Mouse (Mus musculus) heart, embryonic 16.5 days (tissue): Measurements from ENCODE around the gene Slc7a7. TPM values are rescaled to one million over a fixed set of nuclear protein-coding genes. Genes with fewer than 3 reads are reported as not detected.
"Not testable (repeated sequence)": the region's sequence is repeated elsewhere in the genome, so short reads cannot be mapped to it uniquely, and the experiment has no call there.

Experiments
- ATAC-seq: fragments of 200-750 bp; cut with Nextera tagmentation; replicated peaks from 2 replicates; pipeline ENCODE4 v1.8.0; 2017; ENCODE audit warnings: moderate number of reproducible peaks; ENCODE audit not compliant: insufficient read depth, low FRiP score; ENCODE audit errors: extremely low read depth
- H3K27ac ChIP-seq: fragments of 300-500 bp; sonication (generic); 2 replicates; pipeline ENCODE4 v1.5.1; 2014; ENCODE audit warnings: mild to moderate bottlenecking, low read length, control low read depth, moderate library complexity
- H3K27me3 ChIP-seq: fragments of 300-500 bp; sonication (generic); 2 replicates; pipeline ENCODE4 v1.6.1; 2014; ENCODE audit warnings: low read length, mixed read lengths; ENCODE audit not compliant: control insufficient read depth, insufficient read depth
- H3K36me3 ChIP-seq: fragments of 300-500 bp; sonication (generic); 2 replicates; pipeline ENCODE4 v1.6.1; 2014; ENCODE audit not compliant: control insufficient read depth, insufficient read depth
- H3K4me1 ChIP-seq: fragments of 300-500 bp; sonication (generic); 2 replicates; pipeline ENCODE4 v1.6.1; 2014; ENCODE audit warnings: low read length, mixed read lengths; ENCODE audit not compliant: control insufficient read depth, insufficient read depth
- H3K4me2 ChIP-seq: fragments of 300-500 bp; sonication (generic); 2 replicates; pipeline ENCODE4 v1.6.1; 2014; ENCODE audit warnings: low read depth, mild to moderate bottlenecking, control low read depth, low read length
- H3K4me3 ChIP-seq: fragments of 300-500 bp; sonication (generic); 2 replicates; pipeline ENCODE4 v1.5.1; 2014; ENCODE audit warnings: mild to moderate bottlenecking, control low read depth, low read length
- H3K9ac ChIP-seq: fragments of 300-500 bp; sonication (generic); 2 replicates; pipeline ENCODE4 v1.6.1; 2014; ENCODE audit warnings: low read length, control low read depth
- H3K9me3 ChIP-seq: fragments of 300-500 bp; sonication (generic); replicated peaks from 2 replicates; pipeline ENCODE4 v1.6.1; 2016; ENCODE audit warnings: low read length; ENCODE audit not compliant: control insufficient read depth
- WGBS: fragments of 180-500 bp; shearing (Covaris S2); extraction: QIAGEN DNeasy Blood & Tissue Kit; methylation state at CpG from one replicate; pipeline ENCODE4 v1.1.7; 2014; 5-methylcytosine and 5-hydroxymethylcytosine counted together
- polyA plus RNA-seq: library from polyadenylated mRNA; unstranded; fragments of >200 nt; fragmentation: Nextera tagmentation; extraction: Ambion mirVana; gene quantifications from 2 replicates; pipeline ENCODE4 v1.2.1, GENCODE M21; 2015

Slc7a7 gene
- polyA plus RNA-seq, 1 experiment from 2014 or later, result 12.3 TPM

DNA sequence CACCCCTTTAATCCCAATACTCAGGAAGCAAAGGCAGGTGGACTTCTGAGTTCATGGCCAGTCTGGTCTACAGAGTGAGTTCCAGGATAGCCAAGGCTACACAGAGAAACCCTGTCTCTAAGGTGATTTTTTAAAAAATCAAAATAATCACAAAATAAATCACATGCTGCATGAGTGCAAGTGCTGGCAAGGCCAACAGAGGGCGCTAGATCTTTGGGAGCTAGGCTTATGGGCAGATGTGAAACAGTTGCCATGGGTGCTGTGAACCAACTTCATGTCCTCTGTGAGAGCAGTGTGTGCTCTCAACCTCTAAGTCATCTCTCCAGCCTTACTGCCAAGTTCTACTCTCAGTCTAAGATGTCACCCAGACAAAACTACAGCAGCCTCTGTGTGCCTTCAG, 63.2 kb downstream of the Slc7a7 start:
- Histone ChIP-seq H3K9ac (no peak overlapping the region), H3K4me3 (no peak overlapping the region), H3K27me3 (no peaks in the 10 kb centered on the region), H3K9me3 (peaks cover 1% of the 10 kb centered on the region; the same call in 1 of the 2 replicates), H3K4me2 (no peak overlapping the region), H3K4me1 (peaks cover 3% of the 10 kb centered on the region; the same call in 1 of the 2 replicates), H3K36me3 (no peaks in the 10 kb centered on the region), H3K27ac (no peak overlapping the region)
- no peak for ATAC-seq
- 21% methylated on average over 1 of the region's 1 CpGs for WGBS

DNA sequence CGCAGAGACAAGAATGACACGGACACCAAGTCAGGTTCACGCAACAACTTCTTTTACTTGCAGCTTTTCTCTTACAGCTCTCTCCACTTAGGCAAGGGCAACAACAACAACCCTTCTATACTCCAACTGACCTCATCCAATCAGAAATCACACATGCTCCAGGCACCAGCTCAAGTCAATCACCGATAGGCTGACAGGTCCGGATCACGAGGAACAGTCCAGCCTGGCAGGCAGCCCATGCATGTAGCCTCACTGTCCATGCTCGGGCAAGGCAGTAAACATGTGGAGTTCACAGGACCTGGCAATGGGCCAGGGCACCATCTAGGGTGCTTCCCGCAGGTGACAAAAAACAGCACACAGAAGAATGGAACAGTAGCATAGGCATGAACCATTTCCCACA, 65.3 kb downstream of the Slc7a7 start:
- H3K4me3 ChIP-seq, result no peak overlapping the region
- H3K27me3 ChIP-seq, result no peaks in the 10 kb centered on the region
- no peak for ATAC-seq
- peaks cover 6% of the 10 kb centered on the region; the same call in 1 of the 2 replicates for H3K9me3 ChIP-seq
- peaks cover 3% of the 10 kb centered on the region; the same call in 1 of the 2 replicates for H3K4me1 ChIP-seq
- WGBS, result 59% methylated on average over 8 of the region's 8 CpGs
- no peak overlapping the region for H3K4me2 ChIP-seq
- no peak overlapping the region for H3K27ac ChIP-seq
- no peaks in the 10 kb centered on the region for H3K36me3 ChIP-seq
- no peak overlapping the region for H3K9ac ChIP-seq

DNA sequence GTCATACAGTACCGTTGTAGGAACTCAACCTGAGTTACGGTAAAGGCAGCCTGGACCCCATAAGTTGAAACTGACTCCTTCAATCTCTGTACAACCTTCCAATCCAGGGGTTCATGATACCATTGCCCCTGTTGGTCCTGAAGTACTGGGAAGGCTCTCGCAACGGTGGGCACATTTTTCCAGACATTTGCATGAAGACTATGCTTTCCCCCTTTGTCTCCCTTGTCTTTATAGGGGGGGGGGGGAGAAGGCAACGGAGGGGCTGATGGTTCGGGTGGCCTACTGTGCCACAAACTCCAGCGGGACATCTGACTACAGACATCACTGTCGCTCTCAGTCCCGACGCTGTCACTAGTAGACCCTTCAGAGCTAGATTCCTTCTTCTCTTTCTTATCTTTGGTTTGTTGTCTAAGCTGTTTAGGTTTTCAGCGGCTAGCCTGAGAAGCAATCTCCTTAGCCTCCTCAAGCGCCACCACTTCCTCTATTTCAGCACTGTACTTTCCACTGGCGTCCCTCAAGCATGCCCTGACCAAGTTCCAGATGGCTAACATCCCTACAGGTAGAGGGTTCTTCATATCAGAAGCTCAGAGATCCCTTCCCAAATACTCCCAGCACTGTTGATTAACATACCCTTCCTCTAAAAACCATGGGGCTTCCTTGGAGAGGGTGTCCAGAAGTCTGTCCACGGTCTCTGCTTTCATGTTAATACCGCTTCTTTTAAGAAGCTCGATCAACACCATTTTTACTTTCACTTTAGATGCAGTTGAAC, 66.6 kb downstream of the Slc7a7 start:
- H3K27ac ChIP-seq, H3K4me2 ChIP-seq, H3K9me3 ChIP-seq, H3K36me3 ChIP-seq, H3K9ac ChIP-seq, ATAC-seq, H3K27me3 ChIP-seq, H3K4me3 ChIP-seq, H3K4me1 ChIP-seq: not testable (repeated sequence)
- WGBS, result 81% methylated on average over 16 of the region's 16 CpGs

DNA sequence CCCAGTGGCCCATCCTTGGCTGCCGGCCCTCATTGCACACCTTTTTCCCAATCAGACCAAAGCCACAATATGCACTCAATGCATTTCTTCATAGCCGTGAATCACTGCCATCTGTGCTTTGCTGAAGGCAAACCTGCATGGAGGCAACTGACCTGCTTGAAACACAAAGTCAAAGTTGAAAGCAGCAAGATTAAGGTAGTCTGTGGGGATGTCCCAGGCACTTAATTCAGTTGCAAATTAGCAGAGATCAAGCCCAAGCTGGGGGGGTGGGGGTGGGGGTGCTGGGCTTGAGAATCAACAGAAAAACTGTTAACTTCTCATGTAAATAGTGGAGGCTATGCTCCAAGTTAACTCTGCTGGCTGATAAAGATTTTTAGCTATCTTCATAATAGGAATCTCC, 75.8 kb downstream of the Slc7a7 start:
- not testable (repeated sequence) for H3K4me2 ChIP-seq, H3K4me3 ChIP-seq, H3K9me3 ChIP-seq, H3K27ac ChIP-seq, H3K4me1 ChIP-seq, ATAC-seq, H3K9ac ChIP-seq, H3K27me3 ChIP-seq, H3K36me3 ChIP-seq
- WGBS, result 39% methylated on average over 2 of the region's 2 CpGs

DNA sequence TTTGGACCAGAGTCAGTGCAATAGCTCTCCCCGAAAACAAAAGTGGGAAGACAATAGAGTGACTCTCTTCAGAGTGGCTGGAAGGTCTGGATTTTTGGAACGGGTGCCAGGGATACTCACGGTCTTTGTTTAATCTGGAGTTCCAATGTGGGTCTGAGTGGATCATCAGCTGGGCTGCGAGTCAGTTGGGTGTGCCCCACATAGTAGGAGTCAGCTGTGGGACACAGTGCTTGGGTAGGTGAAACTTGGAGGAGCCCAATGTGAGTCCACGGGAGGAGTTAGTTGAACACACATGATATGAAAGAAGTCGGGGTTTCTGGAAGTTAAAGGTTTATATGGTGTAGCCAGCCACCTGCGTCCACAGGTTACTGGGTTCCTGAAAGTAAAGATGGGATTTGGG, 76.7 kb downstream of the Slc7a7 start:
- Histone ChIP-seq H3K4me1 (no peaks in the 10 kb centered on the region), H3K4me2 (no peak overlapping the region), H3K36me3 (no peaks in the 10 kb centered on the region), H3K27ac (no peak overlapping the region), H3K4me3 (no peak overlapping the region), H3K27me3 (no peaks in the 10 kb centered on the region), H3K9ac (no peak overlapping the region), H3K9me3 (no peaks in the 10 kb centered on the region)
- WGBS, result 53% methylated on average over 7 of the region's 7 CpGs
- no peak for ATAC-seq

DNA sequence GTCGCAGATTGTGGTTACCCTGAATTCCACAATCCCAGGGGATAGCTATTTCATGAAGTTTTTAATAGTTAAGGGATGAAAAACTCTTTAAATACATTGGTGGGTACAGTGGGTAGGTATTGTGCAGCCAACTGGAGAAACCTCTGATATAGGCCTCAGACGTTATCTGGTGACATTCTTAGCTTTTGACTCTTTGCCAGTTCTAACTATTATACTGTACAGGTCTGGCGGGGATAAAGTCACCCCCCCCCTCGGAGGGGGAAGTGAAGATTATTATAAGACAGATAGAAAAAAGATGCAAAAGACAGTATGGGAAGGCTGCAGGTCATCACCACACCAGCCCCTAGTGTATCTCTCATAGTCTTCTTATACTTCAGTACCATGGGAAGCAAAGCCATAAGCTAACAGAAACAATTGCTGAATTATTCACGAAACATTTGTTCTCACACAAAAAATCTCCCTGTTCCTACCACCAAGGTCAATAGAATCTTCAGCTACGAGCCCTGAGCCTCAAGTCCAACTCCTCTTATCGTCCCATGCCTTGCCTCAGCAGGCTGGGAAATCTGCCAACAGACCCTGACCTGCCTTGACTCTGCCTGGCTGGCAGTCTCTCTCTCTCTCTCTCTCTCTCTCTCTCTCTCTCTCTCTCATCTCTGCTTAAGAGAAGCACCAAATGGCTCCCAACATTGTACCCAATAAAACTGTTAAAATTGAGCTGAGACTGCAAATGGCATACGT, 84.0 kb downstream of the Slc7a7 start:
- no peak overlapping the region for H3K9ac ChIP-seq
- peak; percentile 82 for ATAC-seq
- H3K36me3 ChIP-seq, result no peaks in the 10 kb centered on the region
- no peak overlapping the region for H3K4me3 ChIP-seq
- WGBS, result 24% methylated on average over 8 of the region's 8 CpGs
- peak overlapping the region; percentile 27 for H3K4me2 ChIP-seq
- no peaks in the 10 kb centered on the region for H3K9me3 ChIP-seq
- H3K4me1 ChIP-seq, result peaks cover 14% of the 10 kb centered on the region
- peak overlapping the region; percentile 83 for H3K27ac ChIP-seq
- H3K27me3 ChIP-seq, result no peaks in the 10 kb centered on the region

DNA sequence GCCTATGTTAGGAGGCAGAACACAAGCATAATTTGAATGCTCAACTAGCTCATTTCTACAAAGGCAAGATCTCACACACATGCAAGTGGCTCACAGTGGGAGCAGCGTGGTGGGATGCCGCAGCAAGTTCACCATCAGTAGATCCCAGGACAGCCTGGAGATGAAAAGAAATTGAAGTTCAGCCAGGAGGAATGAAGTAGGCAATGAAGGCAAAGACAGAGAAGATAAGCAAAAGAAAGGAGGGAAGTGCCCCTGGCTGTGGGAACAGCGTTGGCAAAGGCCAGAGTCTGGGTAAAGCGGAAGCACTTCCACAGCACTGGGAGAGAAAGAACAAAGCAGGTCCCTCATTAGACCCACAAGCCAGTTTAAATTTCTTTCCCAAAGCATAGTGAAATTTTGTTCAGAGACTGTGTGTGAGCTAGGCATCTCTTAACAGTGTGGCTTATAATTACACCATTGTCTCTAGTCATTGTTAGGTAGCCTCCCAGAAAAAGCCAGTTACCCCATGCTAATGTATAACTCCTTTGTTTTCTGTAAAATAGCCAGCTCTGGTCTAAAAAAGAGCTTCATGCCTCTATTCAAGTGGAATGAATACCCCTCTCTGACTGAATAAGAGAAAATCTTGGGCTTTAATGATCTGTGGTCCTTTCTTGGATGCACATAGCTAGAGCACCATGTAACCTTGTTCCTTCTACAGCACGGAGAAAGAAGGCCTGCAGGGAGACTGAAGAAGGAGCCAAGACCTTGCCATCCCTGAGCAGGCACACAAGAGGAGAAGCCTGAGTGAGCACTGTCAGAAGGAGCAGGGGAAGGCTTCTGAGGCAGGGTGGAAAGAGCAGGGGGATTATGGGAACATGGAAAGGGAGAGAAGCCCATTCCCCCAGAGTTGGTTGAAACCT, 85.2 kb downstream of the Slc7a7 start:
- no peaks in the 10 kb centered on the region for H3K9me3 ChIP-seq
- no peaks in the 10 kb centered on the region for H3K36me3 ChIP-seq
- H3K27me3 ChIP-seq, result no peaks in the 10 kb centered on the region
- no peak overlapping the region for H3K9ac ChIP-seq
- H3K4me1 ChIP-seq, result peaks cover 14% of the 10 kb centered on the region
- no peak overlapping the region for H3K4me3 ChIP-seq
- no peak overlapping the region for H3K4me2 ChIP-seq
- no peak overlapping the region; the same call in 1 of the 2 replicates for H3K27ac ChIP-seq
- no peak for ATAC-seq
- 81% methylated on average over 5 of the region's 5 CpGs for WGBS

DNA sequence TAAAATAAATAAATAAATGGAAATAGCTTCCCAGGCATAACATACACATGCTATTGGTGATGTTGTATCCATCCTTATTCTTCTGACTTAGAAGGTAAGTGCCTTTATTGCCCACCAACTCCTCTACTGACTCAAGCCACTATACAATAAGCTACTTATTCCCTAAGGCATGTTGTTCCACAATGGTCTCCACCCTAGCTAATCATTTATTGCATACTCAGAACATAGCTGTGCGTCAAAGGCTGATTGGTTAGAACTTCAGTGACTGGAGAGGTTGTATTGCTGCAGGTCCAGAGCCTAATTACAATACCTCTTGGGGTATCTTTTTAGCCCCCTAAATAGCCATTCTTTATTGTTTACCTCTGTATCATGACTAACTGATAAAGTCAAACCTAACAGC, 86.4 kb downstream of the Slc7a7 start:
- Histone ChIP-seq H3K27me3 (no peaks in the 10 kb centered on the region), H3K9me3 (no peaks in the 10 kb centered on the region), H3K4me2 (no peak overlapping the region), H3K36me3 (no peaks in the 10 kb centered on the region), H3K27ac (no peak overlapping the region), H3K4me1 (peaks cover 14% of the 10 kb centered on the region), H3K4me3 (no peak overlapping the region), H3K9ac (no peak overlapping the region)
- 83% methylated on average over 1 of the region's 1 CpGs for WGBS
- no peak for ATAC-seq
